Mouse (Mus musculus): ENCODE measurements around the gene Slc2a6. TPM values are rescaled to one million over a fixed set of nuclear protein-coding genes. Genes with fewer than 3 reads are reported as not detected.

Gene Slc2a6
- polyA plus RNA-seq (2014; fragmentation: Nextera tagmentation; extraction: Ambion mirVana) = 0.84 and 1.7 TPM in 2 replicates

GRCm38 (mm10) chr2:27027618-27028436, at the start of gene Slc2a6:
TSS of gene Slc2a6 (minus strand) at chr2:27027998.
- Histone ChIP-seq H3K36me3 (ENCODE audit: control insufficient read depth, insufficient read depth, low read length) (no peaks in the 10 kb centered on the region), H3K4me1 (ENCODE audit: control insufficient read depth, insufficient read depth, low read length) (0 out of 2 replicates have a peak, but pooled peaks cover 4% of the 10 kb centered on the region), H3K4me3 (ENCODE audit: low read depth, low read length) (no peak within 1 kb of the TSS; the same call in 1 of the 2 replicates), H3K9ac (replicated peaks; ENCODE audit: low read depth, low read length) (no peak within 1 kb of the TSS), H3K9me3 (ENCODE audit: control insufficient read depth, low read depth, low read length) (no peaks in the 10 kb centered on the region), H3K27me3 (ENCODE audit: control insufficient read depth, insufficient read depth, low read length) (no peaks in the 10 kb centered on the region), H3K4me2 (replicated peaks; ENCODE audit: low read depth, low read length) (peak within 1 kb of the TSS; percentile 45), H3K27ac (ENCODE audit: low read length) (no peak within 1 kb of the TSS)
- 2% methylated on average over 38 of the region's 38 CpGs for WGBS
- peak; percentile 97 for ATAC-seq (ENCODE audit: insufficient number of reproducible peaks, insufficient read depth, low FRiP score, low read depth)

DNA sequence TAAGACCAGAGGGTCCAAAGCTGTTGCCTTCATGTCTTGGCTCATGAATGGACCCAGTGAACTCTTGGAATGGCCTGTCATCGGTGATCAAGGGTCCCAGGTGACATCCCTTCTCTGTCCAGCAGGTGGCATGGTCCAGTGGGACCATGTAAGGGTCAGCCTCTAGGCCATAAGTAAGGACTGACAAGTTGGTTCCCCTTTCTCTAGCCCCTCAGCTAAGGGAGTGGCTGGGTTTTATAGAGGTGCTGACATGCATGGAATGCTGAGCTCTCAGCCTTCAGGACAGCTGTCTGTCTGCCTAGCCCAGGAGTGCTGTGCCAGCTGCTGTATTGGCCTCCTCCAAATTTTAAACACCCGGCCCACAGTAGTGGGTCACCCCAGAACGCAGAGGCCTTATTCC, 47.7 kb upstream of the Slc2a6 start:
- Histone ChIP-seq H3K4me3 (ENCODE audit: low read depth, low read length) (no peak overlapping the region), H3K27ac (ENCODE audit: low read length) (no peak overlapping the region), H3K9ac (replicated peaks; ENCODE audit: low read depth, low read length) (no peak overlapping the region), H3K27me3 (ENCODE audit: control insufficient read depth, insufficient read depth, low read length) (no peaks in the 10 kb centered on the region), H3K36me3 (ENCODE audit: control insufficient read depth, insufficient read depth, low read length) (no peaks in the 10 kb centered on the region), H3K4me1 (ENCODE audit: control insufficient read depth, insufficient read depth, low read length) (peaks cover 32% of the 10 kb centered on the region), H3K4me2 (replicated peaks; ENCODE audit: low read depth, low read length) (no peak overlapping the region), H3K9me3 (ENCODE audit: control insufficient read depth, low read depth, low read length) (no peaks in the 10 kb centered on the region)
- ATAC-seq (ENCODE audit: insufficient number of reproducible peaks, insufficient read depth, low FRiP score, low read depth) = no peak
- WGBS = 72% methylated on average over 3 of the region's 3 CpGs

- H3K4me1 ChIP-seq (ENCODE audit: control insufficient read depth, insufficient read depth, low read length) = peaks cover 32% of the 10 kb centered on the region
- H3K27ac ChIP-seq (ENCODE audit: low read length) = no peak overlapping the region
- no peak for ATAC-seq (ENCODE audit: insufficient number of reproducible peaks, insufficient read depth, low FRiP score, low read depth)
- H3K9me3 ChIP-seq (ENCODE audit: control insufficient read depth, low read depth, low read length) = no peaks in the 10 kb centered on the region
- H3K4me3 ChIP-seq (ENCODE audit: low read depth, low read length) = no peak overlapping the region
- H3K4me2 ChIP-seq (replicated peaks; ENCODE audit: low read depth, low read length) = no peak overlapping the region
- 66% methylated on average over 4 of the region's 4 CpGs for WGBS
- H3K9ac ChIP-seq (replicated peaks; ENCODE audit: low read depth, low read length) = no peak overlapping the region
- no peaks in the 10 kb centered on the region for H3K36me3 ChIP-seq (ENCODE audit: control insufficient read depth, insufficient read depth, low read length)
- H3K27me3 ChIP-seq (ENCODE audit: control insufficient read depth, insufficient read depth, low read length) = no peaks in the 10 kb centered on the region
Observed at GRCm38 (mm10) chr2:27074804-27075203, 47.0 kb upstream of the Slc2a6 start.

- H3K4me1 ChIP-seq (ENCODE audit: control insufficient read depth, insufficient read depth, low read length) = peaks cover 22% of the 10 kb centered on the region
- no peak for ATAC-seq (ENCODE audit: insufficient number of reproducible peaks, insufficient read depth, low FRiP score, low read depth)
- no peaks in the 10 kb centered on the region for H3K27me3 ChIP-seq (ENCODE audit: control insufficient read depth, insufficient read depth, low read length)
- H3K4me2 ChIP-seq (replicated peaks; ENCODE audit: low read depth, low read length) = no peak overlapping the region
- H3K36me3 ChIP-seq (ENCODE audit: control insufficient read depth, insufficient read depth, low read length) = no peaks in the 10 kb centered on the region
- H3K27ac ChIP-seq (ENCODE audit: low read length) = peak overlapping the region; percentile 0; the same call in 1 of the 2 replicates
- H3K9ac ChIP-seq (replicated peaks; ENCODE audit: low read depth, low read length) = no peak overlapping the region
- no peak overlapping the region for H3K4me3 ChIP-seq (ENCODE audit: low read depth, low read length)
- no peaks in the 10 kb centered on the region for H3K9me3 ChIP-seq (ENCODE audit: control insufficient read depth, low read depth, low read length)
- WGBS = 55% methylated on average over 4 of the region's 4 CpGs
Observed at GRCm38 (mm10) chr2:27073407-27073806, 45.6 kb upstream of the Slc2a6 start.

- H3K4me1 ChIP-seq (ENCODE audit: control insufficient read depth, insufficient read depth, low read length) = peaks cover 22% of the 10 kb centered on the region
- no peak within 1 kb of the TSS for H3K9ac ChIP-seq (replicated peaks; ENCODE audit: low read depth, low read length)
- H3K27me3 ChIP-seq (ENCODE audit: control insufficient read depth, insufficient read depth, low read length) = no peaks in the 10 kb centered on the region
- peak within 1 kb of the TSS; percentile 21; the same call in 1 of the 2 replicates for H3K27ac ChIP-seq (ENCODE audit: low read length)
- H3K9me3 ChIP-seq (ENCODE audit: control insufficient read depth, low read depth, low read length) = no peaks in the 10 kb centered on the region
- ATAC-seq (ENCODE audit: insufficient number of reproducible peaks, insufficient read depth, low FRiP score, low read depth) = no peak
- H3K4me2 ChIP-seq (replicated peaks; ENCODE audit: low read depth, low read length) = no peak within 1 kb of the TSS
- WGBS = 85% methylated on average over 2 of the region's 2 CpGs
- H3K4me3 ChIP-seq (ENCODE audit: low read depth, low read length) = no peak within 1 kb of the TSS
- H3K36me3 ChIP-seq (ENCODE audit: control insufficient read depth, insufficient read depth, low read length) = no peaks in the 10 kb centered on the region
Observed at GRCm38 (mm10) chr2:27071978-27072377, 44.2 kb upstream of the Slc2a6 start, which contains the start of gene Mymk. TSS of gene Mymk (minus strand) at chr2:27072179.

GRCm38 (mm10) chr2:27071137-27071536, 43.3 kb upstream of the Slc2a6 start:
- Histone ChIP-seq H3K4me2 (replicated peaks; ENCODE audit: low read depth, low read length) (no peak overlapping the region), H3K27me3 (ENCODE audit: control insufficient read depth, insufficient read depth, low read length) (no peaks in the 10 kb centered on the region), H3K27ac (ENCODE audit: low read length) (peak overlapping the region; percentile 21; the same call in 1 of the 2 replicates), H3K9me3 (ENCODE audit: control insufficient read depth, low read depth, low read length) (no peaks in the 10 kb centered on the region), H3K4me1 (ENCODE audit: control insufficient read depth, insufficient read depth, low read length) (peaks cover 22% of the 10 kb centered on the region), H3K4me3 (ENCODE audit: low read depth, low read length) (no peak overlapping the region), H3K9ac (replicated peaks; ENCODE audit: low read depth, low read length) (no peak overlapping the region), H3K36me3 (ENCODE audit: control insufficient read depth, insufficient read depth, low read length) (no peaks in the 10 kb centered on the region)
- WGBS = 17% methylated on average over 4 of the region's 4 CpGs
- ATAC-seq (ENCODE audit: insufficient number of reproducible peaks, insufficient read depth, low FRiP score, low read depth) = peak; percentile 63; the same call in 1 of the 2 replicates

- Histone ChIP-seq H3K36me3 (ENCODE audit: control insufficient read depth, insufficient read depth, low read length) (no peaks in the 10 kb centered on the region), H3K27me3 (ENCODE audit: control insufficient read depth, insufficient read depth, low read length) (no peaks in the 10 kb centered on the region), H3K27ac (ENCODE audit: low read length) (no peak overlapping the region), H3K4me1 (ENCODE audit: control insufficient read depth, insufficient read depth, low read length) (peaks cover 19% of the 10 kb centered on the region), H3K4me3 (ENCODE audit: low read depth, low read length) (no peak overlapping the region), H3K9ac (replicated peaks; ENCODE audit: low read depth, low read length) (no peak overlapping the region), H3K4me2 (replicated peaks; ENCODE audit: low read depth, low read length) (no peak overlapping the region), H3K9me3 (ENCODE audit: control insufficient read depth, low read depth, low read length) (no peaks in the 10 kb centered on the region)
- no peak for ATAC-seq (ENCODE audit: insufficient number of reproducible peaks, insufficient read depth, low FRiP score, low read depth)
- 88% methylated on average over 2 of the region's 2 CpGs for WGBS
Observed at GRCm38 (mm10) chr2:27070247-27070813, 42.5 kb upstream of the Slc2a6 start.

- H3K4me2 ChIP-seq (replicated peaks; ENCODE audit: low read depth, low read length) = no peak overlapping the region
- no peaks in the 10 kb centered on the region for H3K9me3 ChIP-seq (ENCODE audit: control insufficient read depth, low read depth, low read length)
- H3K4me3 ChIP-seq (ENCODE audit: low read depth, low read length) = no peak overlapping the region
- H3K4me1 ChIP-seq (ENCODE audit: control insufficient read depth, insufficient read depth, low read length) = peaks cover 17% of the 10 kb centered on the region; the same call in 1 of the 2 replicates
- no peak overlapping the region for H3K9ac ChIP-seq (replicated peaks; ENCODE audit: low read depth, low read length)
- no peaks in the 10 kb centered on the region for H3K36me3 ChIP-seq (ENCODE audit: control insufficient read depth, insufficient read depth, low read length)
- ATAC-seq (ENCODE audit: insufficient number of reproducible peaks, insufficient read depth, low FRiP score, low read depth) = no peak
- H3K27me3 ChIP-seq (ENCODE audit: control insufficient read depth, insufficient read depth, low read length) = no peaks in the 10 kb centered on the region
- 49% methylated on average over 3 of the region's 3 CpGs for WGBS
- H3K27ac ChIP-seq (ENCODE audit: low read length) = no peak overlapping the region
Observed at GRCm38 (mm10) chr2:27069646-27070045, 41.8 kb upstream of the Slc2a6 start.

Data from stomach, embryonic 14.5 days (tissue).